Mouse (Mus musculus): ENCODE data around the gene Ccdc171.
"Not testable (repeated sequence)": the region's sequence is repeated elsewhere in the genome, so short reads cannot be mapped to it uniquely, and the experiment has no call there.

Ccdc171 gene

DNA sequence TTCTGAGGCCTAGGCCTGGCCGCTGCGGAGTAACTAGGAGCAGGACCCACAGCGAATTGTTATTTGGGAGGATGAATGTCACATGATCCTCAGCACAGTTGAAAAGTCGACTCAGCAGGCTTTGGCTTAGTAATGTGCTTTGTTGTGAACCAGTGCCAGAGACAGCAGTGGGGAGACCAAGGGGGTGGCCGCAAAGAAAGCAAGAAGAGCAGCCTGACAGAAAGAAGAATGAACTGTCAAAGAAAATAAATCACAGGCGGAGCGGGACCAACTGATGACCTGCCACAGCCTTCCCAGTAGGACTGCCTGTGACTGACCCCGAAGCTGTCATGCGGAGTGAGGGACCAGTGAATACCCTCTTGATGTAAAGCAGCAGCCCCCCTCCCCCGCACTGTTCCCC lies 131.2 kb downstream of the Ccdc171 start:
- DNase-seq (ENCODE audit: low spot score), result no peak

DNA sequence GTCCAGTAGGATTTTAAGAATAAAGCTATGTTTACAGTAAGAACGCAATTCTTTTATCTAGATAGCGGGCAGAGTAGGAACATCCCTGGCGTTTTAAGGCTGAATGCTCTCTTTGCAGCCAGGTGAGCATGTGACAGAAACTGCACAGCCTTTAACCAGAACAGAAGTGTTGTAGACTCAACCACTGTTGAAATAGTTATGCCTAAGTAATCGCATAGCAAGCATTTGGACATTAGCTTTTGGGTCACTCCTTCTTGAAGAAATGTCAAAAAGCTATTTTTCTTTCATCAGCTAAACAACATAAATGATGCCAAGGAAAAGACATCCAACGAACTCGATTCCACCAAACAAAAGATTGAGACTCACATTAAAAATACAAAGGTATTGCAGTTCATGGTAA lies 131.7 kb downstream of the Ccdc171 start:
- DNase-seq (ENCODE audit: low spot score), result no peak

DNA sequence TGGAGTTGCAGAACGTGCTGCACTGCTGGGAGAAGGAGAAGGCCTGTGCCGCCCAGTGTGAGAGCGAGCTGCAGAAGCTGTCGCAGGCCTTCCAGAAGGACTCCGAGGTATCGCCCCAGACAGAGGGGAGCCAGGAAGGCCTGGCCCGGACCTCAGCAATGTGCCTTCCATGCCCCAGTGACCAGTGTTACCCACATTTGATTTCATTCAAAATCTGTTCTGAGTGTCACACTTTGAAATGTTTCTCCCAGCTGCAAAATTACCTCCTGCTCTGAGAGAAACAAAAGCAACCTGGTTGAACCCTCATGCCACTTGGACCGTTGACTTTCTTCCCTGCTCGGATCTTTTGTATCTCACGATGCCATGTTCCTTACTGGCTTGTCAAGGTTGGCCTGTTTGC lies 133.1 kb downstream of the Ccdc171 start:
- no peak for DNase-seq (ENCODE audit: low spot score)

DNA sequence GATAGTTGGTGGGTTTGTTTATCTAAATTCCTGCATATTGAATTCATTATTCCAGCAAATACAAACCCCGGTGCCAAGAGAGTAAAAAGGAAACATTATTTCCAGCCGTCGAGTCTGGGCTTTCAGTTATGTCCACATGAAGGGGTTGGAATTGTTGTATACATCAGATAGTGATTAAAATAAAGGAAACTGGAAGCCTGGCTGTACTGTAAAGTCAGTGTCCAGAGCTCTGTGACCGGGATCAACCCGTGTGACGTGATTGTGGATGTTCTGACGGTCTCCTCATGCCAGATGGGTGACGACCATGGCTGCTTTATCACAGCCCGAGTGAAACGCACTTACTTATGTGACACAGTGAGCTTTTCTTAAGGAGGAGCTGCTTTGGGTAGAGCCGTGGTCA lies 134.1 kb downstream of the Ccdc171 start:
- DNase-seq (ENCODE audit: low spot score), result no peak

DNA sequence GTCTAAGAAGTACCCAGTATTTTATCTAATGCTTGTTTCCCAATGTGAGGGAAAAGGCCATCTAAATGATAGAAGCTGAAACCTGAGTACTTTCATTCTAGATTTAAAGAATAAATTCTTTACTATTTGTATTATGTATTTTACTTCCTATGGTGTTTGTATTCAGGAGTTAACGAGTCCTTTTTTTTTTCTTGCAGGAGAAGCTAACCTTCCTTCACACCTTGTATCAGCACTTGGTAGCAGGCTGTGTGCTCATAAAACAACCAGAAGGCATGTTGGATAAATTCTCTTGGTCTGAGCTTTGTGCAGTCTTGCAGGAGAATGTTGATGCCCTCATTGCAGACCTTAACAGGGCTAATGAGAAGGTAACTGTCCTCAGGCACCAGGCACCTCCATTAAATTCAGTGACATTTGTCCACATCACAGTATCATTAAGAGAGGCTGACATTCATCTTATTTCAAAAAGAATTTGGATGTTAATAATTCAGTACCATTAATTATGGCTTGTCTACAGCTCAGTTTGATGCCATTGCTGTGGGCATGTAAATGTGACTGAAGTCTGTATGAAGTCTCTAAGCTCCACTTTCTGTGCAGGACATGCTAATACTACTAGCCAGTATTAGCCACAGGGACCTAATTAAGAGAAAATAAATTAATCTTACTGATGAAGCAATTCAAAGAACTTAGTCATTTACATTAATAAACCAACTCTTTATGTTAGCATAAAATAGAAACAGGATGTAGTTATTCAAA lies 136.3 kb downstream of the Ccdc171 start:
- DNase-seq (ENCODE audit: low spot score), result no peak

DNA sequence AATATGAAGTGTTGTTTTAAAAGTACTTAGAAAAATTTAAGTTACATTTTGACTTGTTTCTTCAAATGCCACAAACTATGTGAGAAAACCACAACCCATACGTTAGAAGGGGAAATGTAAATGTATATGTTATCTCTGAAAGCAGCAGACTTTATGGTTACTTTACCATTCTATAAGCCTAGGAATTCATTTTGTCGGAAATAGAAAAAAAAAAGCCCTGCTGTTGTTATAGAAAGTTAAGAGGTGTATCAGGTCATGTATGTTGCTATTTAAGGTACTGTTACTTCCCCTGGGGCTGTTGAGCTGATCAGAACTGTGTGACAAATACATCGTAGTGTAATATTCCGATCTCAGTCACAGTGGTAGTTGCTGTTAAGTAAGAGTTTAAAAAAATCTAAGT lies 137.0 kb downstream of the Ccdc171 start:
- DNase-seq (ENCODE audit: low spot score), result no peak

DNA sequence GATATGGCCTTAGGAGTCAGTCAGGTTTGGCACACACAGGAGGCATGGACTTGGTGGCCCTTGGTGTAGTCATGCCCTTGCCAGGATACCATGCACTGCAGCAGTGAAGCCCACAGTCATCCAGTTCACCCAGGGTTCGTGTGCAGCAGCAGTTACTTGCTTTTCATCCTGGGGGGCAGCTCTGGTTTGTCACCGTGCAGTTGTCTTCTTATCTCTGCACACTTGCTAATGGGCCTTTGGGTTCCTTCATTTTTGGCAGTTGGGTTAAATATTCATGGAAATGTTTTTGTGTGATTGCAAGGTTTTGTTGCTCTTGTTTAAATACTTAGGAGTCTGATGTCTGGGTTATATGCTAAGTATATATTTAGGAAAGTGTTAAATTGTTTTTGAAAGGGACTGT lies 144.2 kb downstream of the Ccdc171 start:
- DNase-seq (ENCODE audit: low spot score), result no peak

DNA sequence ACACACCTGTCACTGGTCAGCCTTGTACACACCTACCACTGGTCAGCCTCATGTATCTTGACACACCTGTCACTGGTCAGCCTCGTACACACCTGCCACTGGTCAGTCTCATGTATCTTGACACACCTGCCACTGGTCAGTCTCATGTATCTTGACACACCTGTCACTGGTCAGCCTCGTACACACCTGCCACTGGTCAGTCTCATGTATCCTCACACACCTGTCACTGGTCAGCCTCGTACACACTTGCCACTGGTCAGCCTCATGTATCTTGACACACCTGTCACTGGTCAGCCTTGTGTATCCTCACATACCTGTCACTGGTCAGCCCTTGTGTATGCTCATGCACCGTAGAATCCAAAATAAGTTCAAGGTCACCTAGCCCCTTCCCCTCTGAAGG lies 150.0 kb downstream of the Ccdc171 start:
- DNase-seq (ENCODE audit: low spot score), result not testable (repeated sequence)

DNA sequence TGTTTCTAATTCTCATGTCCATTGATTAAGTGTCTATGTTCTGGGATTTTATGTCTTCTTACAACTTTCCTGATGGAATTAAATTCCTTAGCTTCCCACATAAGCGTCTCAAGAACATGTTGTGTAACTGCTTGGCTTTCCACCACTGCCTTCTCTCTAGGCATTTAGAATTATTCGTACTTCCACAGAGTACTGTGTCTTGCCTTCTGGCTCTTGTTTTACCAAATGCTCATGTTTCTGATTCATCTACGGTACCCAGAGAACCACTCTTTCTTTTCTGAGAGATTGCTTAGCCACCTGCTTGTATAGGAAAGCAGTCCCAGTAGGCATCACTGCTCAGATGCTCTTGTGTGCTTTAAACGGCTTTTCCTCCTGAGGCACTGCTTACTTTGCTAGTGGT lies 151.1 kb downstream of the Ccdc171 start:
- DNase-seq (ENCODE audit: low spot score), result no peak

DNA sequence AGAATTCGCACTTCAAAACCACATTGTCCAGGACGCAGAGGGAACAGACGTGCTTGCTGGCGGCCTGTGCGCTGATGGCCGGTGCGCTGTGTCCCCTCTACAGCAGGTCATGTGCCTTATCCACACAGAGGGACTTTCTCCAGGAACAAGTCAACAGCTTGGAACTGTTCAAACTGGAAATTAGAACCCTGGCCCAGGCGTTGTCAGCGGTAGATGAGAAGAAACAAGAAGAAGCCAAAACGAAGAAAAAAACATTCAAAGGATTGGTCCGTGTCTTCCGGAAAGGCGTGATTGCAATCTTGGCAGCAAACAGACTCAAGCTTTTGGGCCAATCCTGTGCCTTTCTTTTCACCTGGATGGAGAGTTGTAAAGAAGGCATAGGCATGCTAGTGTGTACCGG lies 155.7 kb downstream of the Ccdc171 start:
- no peak for DNase-seq (ENCODE audit: low spot score)

DNA sequence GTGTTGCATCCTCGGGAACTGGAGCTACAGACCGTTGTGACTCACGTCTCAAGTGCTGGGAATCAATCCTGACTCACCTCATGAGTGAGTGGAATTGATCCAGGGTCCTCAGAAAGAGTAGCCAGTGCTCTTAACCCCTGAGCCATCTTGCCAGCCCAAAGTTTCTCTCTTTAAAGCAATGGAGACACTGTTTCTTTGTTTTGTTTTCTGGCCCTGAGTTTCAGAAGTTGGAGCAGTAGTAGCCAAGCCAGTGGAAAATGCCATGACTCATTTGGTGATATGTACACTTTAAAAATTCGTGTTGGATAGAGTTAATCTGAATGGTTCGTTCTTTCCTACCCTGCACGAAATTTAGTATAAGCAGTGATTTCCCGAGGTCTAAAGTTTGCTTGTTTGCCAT lies 157.5 kb downstream of the Ccdc171 start:
- no peak for DNase-seq (ENCODE audit: low spot score)

DNA sequence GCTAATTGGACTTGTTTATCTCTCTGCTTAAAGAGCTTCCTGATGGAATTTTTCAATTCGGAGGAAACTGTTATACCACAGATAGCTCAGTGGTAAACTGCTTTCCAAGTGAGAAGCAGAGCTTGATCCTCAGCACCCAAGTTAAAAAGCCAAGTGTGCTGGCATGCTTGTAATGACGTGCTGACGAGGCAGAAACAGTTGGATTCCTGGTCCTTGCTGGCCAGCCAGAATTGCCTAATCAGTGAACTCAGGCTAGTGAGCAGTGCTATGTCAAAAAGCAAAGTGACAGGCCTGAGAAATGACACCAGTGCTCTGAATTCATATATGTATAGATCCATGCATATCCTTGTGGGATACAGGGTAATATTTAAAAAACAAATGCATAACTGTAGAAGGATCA lies 174.8 kb downstream of the Ccdc171 start:
- DNase-seq (ENCODE audit: low spot score), result no peak

DNA sequence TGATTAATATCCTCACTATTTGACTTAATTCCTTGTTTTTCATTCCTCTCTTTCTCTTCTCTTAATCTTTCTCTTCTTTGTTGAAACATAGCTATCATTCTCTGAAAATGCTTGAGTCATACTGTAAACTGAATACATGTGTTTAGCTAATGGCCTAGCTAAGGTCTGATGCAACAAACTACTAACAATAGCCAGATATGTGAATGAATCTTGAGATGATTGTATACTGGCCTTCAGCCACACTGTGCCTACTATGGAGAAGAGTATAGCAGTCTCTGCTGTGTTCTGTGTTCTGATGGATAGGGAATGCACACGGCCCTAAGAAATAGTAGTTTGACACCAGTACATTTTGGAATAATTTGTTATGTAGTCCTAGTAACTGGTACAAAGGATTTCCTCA lies 191.7 kb downstream of the Ccdc171 start:
- DNase-seq (ENCODE audit: low spot score), result no peak

DNA sequence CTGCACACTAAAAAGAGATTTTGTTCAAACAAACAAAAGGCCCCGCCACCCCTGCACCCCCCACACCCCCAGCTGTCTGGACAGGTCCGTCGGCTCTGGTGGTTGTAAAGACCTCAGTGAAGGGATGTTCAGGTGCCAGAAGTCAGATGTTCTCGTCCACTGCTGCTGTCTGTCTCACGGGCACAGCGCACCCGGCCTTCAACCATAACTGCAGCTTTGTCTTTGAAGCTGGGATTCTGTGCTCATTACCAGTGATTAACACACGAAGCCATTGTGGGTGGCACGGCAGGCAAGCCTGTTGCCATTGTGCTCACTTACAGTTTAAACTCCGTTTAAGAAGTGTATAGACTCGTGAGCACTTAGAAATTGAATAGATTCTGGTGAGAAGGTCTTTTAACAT lies 194.5 kb downstream of the Ccdc171 start:
- no peak for DNase-seq (ENCODE audit: low spot score)

DNA sequence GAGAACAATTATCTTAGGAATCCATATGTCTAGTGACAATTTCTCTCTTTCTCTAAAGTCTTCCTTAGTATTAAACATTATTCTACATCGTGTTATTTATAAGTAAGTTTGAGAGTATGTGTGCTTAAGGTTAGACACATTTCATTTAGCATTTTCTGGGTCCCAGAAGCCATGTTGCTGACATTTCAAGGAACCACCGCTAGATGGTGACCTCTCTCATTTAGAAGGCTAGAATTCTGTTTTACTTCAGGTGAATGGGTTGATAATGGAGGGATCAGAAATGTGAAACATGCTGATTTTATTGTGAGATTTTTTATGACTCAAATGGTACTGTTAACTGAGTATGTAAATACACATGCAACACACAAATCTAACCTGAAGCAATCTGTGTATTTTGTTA lies 199.8 kb downstream of the Ccdc171 start:
- peak; percentile 22 for DNase-seq (ENCODE audit: low spot score)

DNA sequence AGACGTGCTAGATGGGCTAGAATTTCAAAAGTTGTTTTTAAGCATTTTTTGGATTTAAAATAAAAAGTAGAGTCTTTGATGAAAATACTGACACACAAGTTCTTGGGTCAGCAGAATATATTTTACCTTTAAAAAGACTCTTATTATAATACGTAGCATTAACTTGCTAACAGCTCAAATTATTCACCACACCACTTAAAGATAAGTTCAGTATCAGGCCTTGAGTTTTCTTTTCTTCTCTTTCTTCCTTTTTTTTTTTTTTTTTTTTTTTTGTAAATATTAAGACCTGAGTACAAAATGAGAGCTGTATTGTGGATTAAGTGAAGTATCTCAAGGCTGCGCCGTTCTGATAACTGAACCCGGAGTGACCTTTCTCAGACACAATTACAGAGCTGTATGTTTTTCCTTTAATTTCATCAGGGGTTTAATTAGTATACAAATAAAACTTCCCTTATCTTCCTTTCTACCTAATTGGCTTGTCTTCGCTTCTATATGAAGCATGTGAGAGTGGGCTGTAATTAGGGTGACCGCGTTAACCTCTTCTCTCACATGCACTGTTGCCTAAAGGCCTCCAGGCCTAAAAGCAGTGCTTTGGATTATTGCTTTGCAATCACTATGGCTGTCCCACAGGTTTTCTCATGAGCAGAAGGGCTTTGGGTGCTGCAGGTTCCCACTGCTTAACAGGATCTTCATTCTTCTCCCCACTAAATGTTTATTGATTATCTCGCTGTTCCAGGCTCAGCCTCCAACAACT lies 214.0 kb downstream of the Ccdc171 start:
- DNase-seq (ENCODE audit: low spot score), result peak; percentile 14

DNA sequence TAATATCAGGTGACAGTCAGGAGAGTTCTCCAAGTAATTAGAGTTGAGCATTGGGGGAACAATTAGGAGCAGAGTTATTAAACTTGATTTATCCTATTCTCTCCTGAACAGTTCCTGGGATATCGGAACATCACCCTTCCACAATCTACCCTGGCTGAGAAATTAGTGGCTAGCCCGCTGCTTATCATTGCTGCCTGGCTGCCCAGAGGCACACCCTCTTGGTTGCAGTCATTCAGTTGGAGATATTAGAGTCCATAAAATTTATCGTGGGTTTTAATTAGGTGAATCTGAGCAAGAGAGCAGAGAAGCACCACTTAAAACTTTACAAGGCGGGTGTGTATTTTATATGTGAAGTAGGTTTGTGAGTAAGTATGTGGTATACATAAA lies 214.5 kb downstream of the Ccdc171 start:
- DNase-seq (ENCODE audit: low spot score), result no peak

DNA sequence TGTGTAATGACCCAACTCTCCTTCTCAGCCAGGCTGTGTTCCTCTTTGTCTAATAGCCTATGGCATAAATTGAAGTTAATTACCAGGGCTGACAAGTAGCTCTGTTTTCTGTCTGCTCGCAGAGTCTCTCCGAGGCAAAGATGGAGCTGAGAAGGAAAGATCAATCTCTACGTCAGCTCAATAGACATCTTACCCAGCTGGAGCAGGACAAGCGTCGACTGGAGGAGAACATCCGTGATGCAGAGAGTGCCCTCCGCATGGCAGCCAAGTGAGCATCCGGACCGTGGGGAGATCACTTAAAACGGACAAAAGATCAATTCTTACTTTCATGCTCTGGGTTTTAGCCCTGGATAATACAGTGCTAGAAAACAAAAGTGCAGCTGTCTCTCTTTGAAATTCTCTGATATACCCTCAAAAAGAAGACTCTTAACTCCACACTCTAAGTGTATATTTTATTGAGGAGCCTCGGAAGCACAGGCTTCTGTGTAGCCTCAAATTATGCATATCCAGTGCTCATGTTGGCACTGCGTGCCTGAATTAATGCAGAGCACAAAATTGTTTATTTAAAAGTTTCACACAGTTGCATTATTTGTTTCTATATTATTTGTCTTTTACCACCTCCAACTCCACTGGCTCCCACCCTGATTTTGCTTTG lies 217.6 kb downstream of the Ccdc171 start:
- peak; percentile 42 for DNase-seq (ENCODE audit: low spot score)

DNA sequence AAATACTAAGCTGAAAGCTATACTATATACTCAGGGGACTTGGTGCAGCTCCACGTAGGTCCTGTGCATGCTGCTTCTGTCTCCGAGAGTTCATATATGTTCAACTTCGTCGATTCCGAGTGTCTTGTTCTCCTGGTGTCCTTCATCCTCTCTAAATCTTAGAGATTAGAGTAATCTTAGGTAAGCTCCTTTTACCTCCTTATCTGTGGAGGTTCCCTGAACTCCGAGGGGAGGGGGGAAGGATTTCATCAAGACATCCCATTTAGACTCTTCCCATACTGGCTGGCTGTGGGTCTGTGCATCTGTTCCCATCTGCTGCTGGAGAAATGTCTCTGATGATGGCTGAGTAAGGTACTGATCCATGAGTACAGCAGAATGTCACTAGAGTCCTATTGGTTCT lies 249.8 kb downstream of the Ccdc171 start:
- DNase-seq (ENCODE audit: low spot score), result no peak

DNA sequence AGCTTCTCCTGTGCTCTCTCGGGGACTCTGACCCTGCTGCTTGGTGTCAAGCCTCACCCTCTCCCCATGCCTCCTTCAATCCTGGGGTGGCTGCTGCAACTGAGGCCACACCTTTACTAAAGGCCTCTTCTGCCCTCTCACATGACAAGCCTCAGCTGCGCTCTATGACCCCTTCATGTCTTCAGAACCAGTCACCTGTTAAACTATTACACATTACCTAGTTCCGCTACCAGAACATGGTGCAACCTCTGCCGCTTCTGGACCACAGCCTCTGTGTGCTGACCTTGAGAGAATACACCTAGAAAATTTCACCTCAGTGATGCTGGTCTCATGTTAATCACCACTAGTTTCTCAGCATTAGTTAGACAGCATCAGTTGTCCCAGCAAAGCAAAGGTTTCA lies 254.7 kb downstream of the Ccdc171 start:
- no peak for DNase-seq (ENCODE audit: low spot score)

DNA sequence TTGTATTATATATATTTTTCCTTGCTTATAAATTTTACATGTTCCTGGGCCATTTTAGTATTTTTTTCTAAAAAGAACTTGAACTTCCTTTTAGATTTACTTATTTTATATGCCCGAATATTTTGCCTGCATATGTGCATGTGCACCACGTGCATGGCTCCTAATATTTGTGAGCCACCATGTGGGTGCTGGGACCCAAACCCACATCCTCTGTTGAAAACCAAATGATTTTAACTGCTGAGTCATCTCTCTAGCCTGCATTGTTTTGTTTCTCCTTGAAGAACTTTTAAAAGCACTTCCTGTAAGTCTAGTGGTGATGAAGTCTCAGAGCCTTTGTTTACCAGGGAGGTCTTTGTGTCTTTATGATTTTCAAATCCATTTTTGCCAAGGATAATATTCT lies 259.8 kb downstream of the Ccdc171 start:
- DNase-seq (ENCODE audit: low spot score), result no peak

DNA sequence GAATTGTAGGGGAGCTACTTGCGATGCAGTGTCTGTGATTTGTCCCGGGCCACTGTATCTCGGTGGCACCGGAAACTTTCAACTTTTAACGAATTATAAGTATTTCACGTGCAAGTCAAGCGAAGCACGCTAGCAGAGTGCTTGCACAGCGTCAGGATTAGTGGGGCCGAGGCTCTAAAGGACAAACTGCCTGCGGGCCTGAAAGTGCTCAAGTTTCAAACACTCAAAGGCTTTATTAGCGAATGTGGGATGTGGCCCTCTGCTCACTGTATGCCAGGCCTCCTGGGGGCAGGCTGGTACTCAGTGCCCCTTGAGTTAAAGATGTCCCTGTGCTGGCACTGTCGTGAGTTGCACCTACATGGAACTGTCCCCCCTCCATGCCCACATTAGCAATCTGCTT lies 266.5 kb downstream of the Ccdc171 start:
- DNase-seq (ENCODE audit: low spot score), result no peak

DNA sequence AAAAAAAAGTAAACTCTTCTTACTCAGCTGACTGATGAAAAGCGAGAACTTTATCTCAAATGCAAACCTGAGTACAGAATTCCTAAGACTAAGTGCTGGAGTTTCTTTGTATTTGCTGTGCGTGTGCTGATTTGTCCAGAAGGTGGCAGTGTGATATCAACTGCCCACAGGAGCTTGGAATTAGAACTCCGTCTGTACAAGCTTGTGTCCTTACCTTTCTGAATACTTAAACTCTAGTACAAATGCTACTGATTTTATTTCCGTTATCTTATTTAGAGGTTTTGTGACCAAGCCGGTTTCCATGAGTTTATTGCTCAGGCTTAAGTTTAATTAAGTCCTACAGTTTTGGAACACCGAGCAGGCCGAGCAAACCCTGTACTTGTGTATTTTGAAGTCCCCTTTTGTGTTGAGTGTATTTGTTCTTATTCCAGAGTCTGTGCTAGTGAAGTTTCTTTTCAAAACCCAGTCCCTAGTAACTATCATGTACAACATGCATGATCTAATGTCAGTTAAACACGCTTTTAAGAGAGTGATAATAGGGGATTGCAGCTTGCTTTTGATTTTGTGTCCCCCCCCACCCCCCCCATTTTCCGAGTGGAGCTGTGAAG lies 269.1 kb downstream of the Ccdc171 start:
- DNase-seq (ENCODE audit: low spot score), result peak; percentile 70

Data from MN1 (cell line).